Mouse (Mus musculus) hindbrain, postnatal 0 days (tissue): ENCODE results near the gene Tex37. TPM values are rescaled to one million over a fixed set of nuclear protein-coding genes. Genes with fewer than 3 reads are reported as not detected.

Experiments
- ATAC-seq: fragments of 200-750 bp; cut with Nextera tagmentation; 2 replicates; pipeline ENCODE4 v1.8.0; 2017; ENCODE audit warnings: mild to moderate bottlenecking, moderate TSS enrichment, moderate library complexity
- DNase-seq: peaks from one replicate; pipeline ENCODE4 v3.0.0-alpha.2; 2015; ENCODE audit warnings: low spot score
- H3K27ac ChIP-seq: fragments of 300-500 bp; sonication (generic); 2 replicates; pipeline ENCODE4 v1.5.1; 2014; ENCODE audit warnings: mild to moderate bottlenecking
- H3K27me3 ChIP-seq: fragments of 300-500 bp; sonication (generic); 2 replicates; pipeline ENCODE4 v1.6.1; 2014; ENCODE audit warnings: low read length, mixed read lengths; ENCODE audit not compliant: insufficient read depth
- H3K36me3 ChIP-seq: fragments of 300-500 bp; sonication (generic); 2 replicates; pipeline ENCODE4 v1.6.1; 2014; ENCODE audit warnings: low read length, mixed read lengths; ENCODE audit not compliant: insufficient read depth
- H3K4me1 ChIP-seq: fragments of 300-500 bp; sonication (generic); 2 replicates; pipeline ENCODE4 v1.6.1; 2014; ENCODE audit warnings: antibody characterized with exemption, low read length, mixed read lengths; ENCODE audit not compliant: insufficient read depth
- H3K4me2 ChIP-seq: fragments of 300-500 bp; sonication (generic); 2 replicates; pipeline ENCODE4 v1.6.1; 2014; ENCODE audit warnings: low read depth, mild to moderate bottlenecking, low read length, moderate library complexity, mixed read lengths
- H3K4me3 ChIP-seq: fragments of 300-500 bp; sonication (generic); 2 replicates; pipeline ENCODE4 v1.5.1; 2014; ENCODE audit warnings: low read length
- H3K9ac ChIP-seq: fragments of 300-500 bp; sonication (generic); replicated peaks from 2 replicates; pipeline ENCODE4 v1.6.1; 2014; ENCODE audit warnings: mild to moderate bottlenecking, low read length, moderate library complexity, mixed read lengths
- H3K9me3 ChIP-seq: fragments of 300-500 bp; sonication (generic); 2 replicates; pipeline ENCODE4 v1.6.1; 2016; ENCODE audit warnings: low read length, mixed read lengths
- CTCF ChIP-seq: IDR thresholded peaks from 2 replicates; pipeline ENCODE4 v1.5.1; 2016; ENCODE audit warnings: antibody characterized with exemption, control low read depth, low read depth
- WGBS: fragments of 180-500 bp; shearing (Covaris S2); extraction: QIAGEN DNeasy Blood & Tissue Kit; methylation state at CpG from one replicate; pipeline ENCODE4 v1.1.7; 2014; 5-methylcytosine and 5-hydroxymethylcytosine counted together
- polyA plus RNA-seq: library from polyadenylated mRNA; unstranded; fragments of >200 nt; fragmentation: Nextera tagmentation; extraction: Ambion mirVana; gene quantifications from 2 replicates; pipeline ENCODE4 v1.2.1, GENCODE M21; 2015
- total RNA-seq: library from RNA; depleted of rRNA; stranded (reverse); fragments of >200 nt; gene quantifications from 2 replicates; pipeline ENCODE4 v1.2.3, GENCODE M21; 2014; rRNA removed

The Tex37 gene
- total and polyA plus RNA-seq, 2 experiments from 2014 or later: not detected

DNA sequence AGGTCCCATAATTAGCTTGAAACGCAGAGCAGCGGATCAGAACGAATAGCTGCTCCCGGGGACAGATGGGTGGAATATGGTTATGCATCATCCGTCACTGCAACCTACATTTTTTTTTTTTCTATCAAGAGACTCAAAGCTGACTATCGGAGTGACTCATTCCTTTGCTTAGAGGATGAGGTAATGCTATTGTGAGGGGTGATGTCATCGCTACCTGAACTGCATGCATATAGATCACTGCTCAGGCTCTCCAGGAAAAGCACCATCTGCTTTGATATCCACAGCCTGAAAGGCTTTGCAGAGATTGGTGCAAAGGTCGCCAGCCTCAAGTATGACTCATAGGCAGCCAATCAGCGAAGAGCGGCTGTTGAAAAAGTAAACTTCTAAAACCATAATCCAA is 46.6 kb downstream of the Tex37 start:
- peak; percentile 63 for DNase-seq
- 55% methylated on average over 10 of the region's 10 CpGs for WGBS
- H3K4me1 ChIP-seq: no peaks in the 10 kb centered on the region
- TF ChIP-seq CTCF: no peak
- H3K36me3 ChIP-seq: no peaks in the 10 kb centered on the region
- peak; percentile 95 for ATAC-seq
- H3K9me3 ChIP-seq: no peaks in the 10 kb centered on the region
- H3K27me3 ChIP-seq: no peaks in the 10 kb centered on the region
- H3K27ac ChIP-seq: peak overlapping the region; percentile 36; the same call in 1 of the 2 replicates
- peak overlapping the region; percentile 16; the same call in 1 of the 2 replicates for H3K4me2 ChIP-seq
- no peak overlapping the region for H3K9ac ChIP-seq
- no peak overlapping the region for H3K4me3 ChIP-seq

DNA sequence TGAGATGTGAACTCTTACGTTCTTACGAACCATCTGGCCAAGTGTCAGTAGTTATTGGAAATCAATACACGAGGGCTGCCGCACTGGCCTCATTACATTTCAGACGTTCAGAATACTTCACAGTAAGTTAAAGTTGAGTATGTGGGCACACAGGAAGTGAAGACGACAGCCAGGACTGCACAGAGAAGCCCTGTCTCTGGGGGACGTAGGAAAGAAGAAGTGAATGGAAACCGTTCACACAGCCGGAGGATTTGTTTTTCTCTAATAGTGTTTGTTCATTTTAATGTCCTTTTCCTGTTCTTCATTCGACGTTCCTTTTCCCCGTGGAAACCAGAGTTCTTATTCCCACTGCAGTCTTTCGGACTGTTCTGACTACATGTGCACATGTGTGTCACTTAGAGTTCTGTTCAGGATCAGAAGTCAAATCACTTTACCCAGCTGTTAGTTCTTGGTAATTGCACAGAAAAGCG is 47.2 kb downstream of the Tex37 start:
- H3K4me3 ChIP-seq: no peak overlapping the region
- no peak for TF ChIP-seq CTCF
- no peaks in the 10 kb centered on the region for H3K4me1 ChIP-seq
- no peak overlapping the region for H3K9ac ChIP-seq
- DNase-seq (no peak), ATAC-seq (0 out of 2 replicates have a peak, but pooled peaks have one; percentile 13)
- no peaks in the 10 kb centered on the region for H3K36me3 ChIP-seq
- no peaks in the 10 kb centered on the region for H3K9me3 ChIP-seq
- peak overlapping the region; percentile 16; the same call in 1 of the 2 replicates for H3K4me2 ChIP-seq
- H3K27ac ChIP-seq: peak overlapping the region; percentile 36; the same call in 1 of the 2 replicates
- no peaks in the 10 kb centered on the region for H3K27me3 ChIP-seq
- 67% methylated on average over 14 of the region's 14 CpGs for WGBS

DNA sequence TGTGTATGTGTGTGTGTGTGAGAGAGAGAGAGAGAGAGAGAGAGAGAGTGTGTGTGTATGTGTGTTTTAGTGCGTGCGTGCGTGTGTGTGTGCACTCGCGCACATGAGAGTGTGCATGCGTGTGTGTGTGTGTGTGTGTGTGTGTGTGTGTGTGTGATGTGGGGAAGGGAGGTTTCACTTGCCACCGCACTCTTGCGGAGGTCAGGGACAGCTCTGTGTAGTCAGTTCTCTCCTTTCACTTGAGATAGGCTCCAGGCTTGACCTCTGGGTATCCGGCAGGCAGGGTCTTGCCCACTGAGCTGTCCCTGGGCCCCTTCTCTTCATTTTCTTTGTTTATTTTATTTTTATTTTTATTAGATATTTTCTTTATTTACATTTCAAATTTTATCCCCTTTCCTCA is 51.4 kb downstream of the Tex37 start:
- H3K27me3 ChIP-seq: no peaks in the 10 kb centered on the region
- H3K27ac ChIP-seq: no peak overlapping the region
- no peak overlapping the region for H3K4me3 ChIP-seq
- 94% methylated on average over 9 of the region's 9 CpGs for WGBS
- no peak overlapping the region for H3K9ac ChIP-seq
- no peaks in the 10 kb centered on the region for H3K36me3 ChIP-seq
- no peaks in the 10 kb centered on the region for H3K4me1 ChIP-seq
- ATAC-seq (peak; percentile 6; the same call in 1 of the 2 replicates), DNase-seq (no peak)
- no peaks in the 10 kb centered on the region for H3K9me3 ChIP-seq
- no peak overlapping the region for H3K4me2 ChIP-seq
- TF ChIP-seq CTCF: no peak

DNA sequence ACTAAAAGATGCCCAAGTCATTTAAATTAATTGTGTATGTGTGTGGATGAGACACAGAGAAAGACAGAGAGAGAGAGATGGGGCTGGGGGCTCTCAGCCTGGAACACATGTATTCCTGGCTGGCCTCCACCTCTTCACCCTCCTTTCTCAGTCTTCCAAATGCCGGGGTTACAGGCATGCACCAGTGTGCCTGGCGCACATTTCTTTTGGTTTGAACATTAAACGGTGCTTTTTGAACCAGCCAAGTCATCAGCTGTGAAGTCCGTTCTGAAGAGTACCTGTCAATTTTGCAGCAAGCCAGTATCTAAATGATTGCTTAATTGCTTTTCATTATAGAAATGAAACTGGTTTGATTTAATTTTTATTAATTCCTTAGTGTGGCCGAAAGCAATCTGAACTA is 52.0 kb downstream of the Tex37 start:
- TF ChIP-seq CTCF: no peak
- no peak overlapping the region for H3K27ac ChIP-seq
- H3K4me3 ChIP-seq: no peak overlapping the region
- H3K9ac ChIP-seq: no peak overlapping the region
- H3K4me2 ChIP-seq: no peak overlapping the region
- no peaks in the 10 kb centered on the region for H3K36me3 ChIP-seq
- H3K9me3 ChIP-seq: no peaks in the 10 kb centered on the region
- no peaks in the 10 kb centered on the region for H3K4me1 ChIP-seq
- ATAC-seq (no peak), DNase-seq (no peak)
- H3K27me3 ChIP-seq: no peaks in the 10 kb centered on the region
- WGBS: 53% methylated on average over 5 of the region's 5 CpGs

DNA sequence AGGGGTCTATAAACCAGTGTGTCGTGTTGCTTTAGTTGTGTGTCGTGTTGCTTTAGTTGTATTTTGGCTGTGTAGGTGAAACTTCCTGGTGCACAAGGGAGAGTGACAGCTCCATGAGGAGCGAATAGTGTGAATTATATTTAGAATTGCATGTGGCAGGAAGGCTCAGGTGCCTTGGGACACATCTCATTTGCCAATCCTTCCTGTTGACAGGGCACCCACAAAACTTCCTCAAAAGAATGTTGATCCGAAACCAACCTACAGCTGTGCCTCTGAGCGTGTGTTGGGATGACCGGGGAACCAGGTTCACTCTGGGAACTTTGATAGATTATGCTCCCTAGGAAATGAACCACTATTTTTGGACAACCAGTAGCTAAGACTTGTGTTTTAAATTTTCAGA is 54.4 kb downstream of the Tex37 start:
- 91% methylated on average over 6 of the region's 6 CpGs for WGBS
- no peak overlapping the region for H3K4me3 ChIP-seq
- H3K27me3 ChIP-seq: no peaks in the 10 kb centered on the region

More for the DNA sequence above, 54.4 kb downstream of the Tex37 start:
- ATAC-seq (no peak), DNase-seq (no peak)
- H3K9ac ChIP-seq: no peak overlapping the region
- no peaks in the 10 kb centered on the region for H3K9me3 ChIP-seq
- TF ChIP-seq CTCF: no peak
- H3K36me3 ChIP-seq: no peaks in the 10 kb centered on the region
- no peak overlapping the region for H3K4me2 ChIP-seq
- no peaks in the 10 kb centered on the region for H3K4me1 ChIP-seq
- H3K27ac ChIP-seq: no peak overlapping the region

Other genes starting within 250 kb of the Tex37 start
- 7.1 and 9.0 TPM in 2 replicates for gene Rpia, start 126.7 kb downstream of the Tex37 start, total RNA-seq
- 1.7 and 2.2 TPM in 2 replicates for gene Rpia, start 126.7 kb downstream of the Tex37 start, polyA plus RNA-seq
- gene Eif2ak3, start 74.4 kb downstream of the Tex37 start, total RNA-seq: 18.3 and 25.6 TPM in 2 replicates
- gene Eif2ak3, start 74.4 kb downstream of the Tex37 start, polyA plus RNA-seq: 7.6 and 8.2 TPM in 2 replicates
- gene Foxi3, start 37.6 kb upstream of the Tex37 start, total RNA-seq: not detected in 2 replicates
- not detected in 2 replicates for gene Foxi3, start 37.6 kb upstream of the Tex37 start, polyA plus RNA-seq
- 4.9 and 10.2 TPM in 2 replicates for gene Thnsl2, start 225.5 kb upstream of the Tex37 start, total RNA-seq
- 6.6 and 6.8 TPM in 2 replicates for gene Thnsl2, start 225.5 kb upstream of the Tex37 start, polyA plus RNA-seq